Mouse (Mus musculus) CH12F3 (cell line): Measurements from ENCODE around the gene Gm21954.

ENCODE experiments used
- in situ Hi-C: fragments of 300-500 bp; cut with MboI; formaldehyde crosslinking; loops from 2 replicates; pipeline ENCODE4 v1.14.3; 2020; ENCODE audit warnings: low sequenced_read_pairs

Gm21954 gene

DNA sequence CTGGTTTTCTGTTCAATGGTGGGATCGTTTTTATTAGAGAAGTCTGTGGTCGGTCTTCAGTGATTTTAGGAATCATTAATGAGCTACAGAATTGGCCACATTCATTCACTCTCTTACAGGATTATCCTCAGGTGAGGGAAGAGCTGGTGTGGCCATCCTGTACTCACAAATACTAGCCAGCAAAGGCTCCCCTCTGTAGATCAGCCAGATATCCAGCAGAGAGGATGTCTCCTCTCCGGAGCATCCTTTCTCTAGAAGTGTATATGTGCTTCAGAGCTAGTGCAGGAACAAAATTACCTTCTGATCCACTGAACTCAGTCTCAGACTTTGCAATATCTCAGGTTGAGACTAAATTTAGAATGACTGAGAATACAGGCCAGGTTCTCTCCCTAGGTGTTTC is 7.8 kb downstream of the Gm21954 start:
- in situ Hi-C loops, result no loop called here

DNA sequence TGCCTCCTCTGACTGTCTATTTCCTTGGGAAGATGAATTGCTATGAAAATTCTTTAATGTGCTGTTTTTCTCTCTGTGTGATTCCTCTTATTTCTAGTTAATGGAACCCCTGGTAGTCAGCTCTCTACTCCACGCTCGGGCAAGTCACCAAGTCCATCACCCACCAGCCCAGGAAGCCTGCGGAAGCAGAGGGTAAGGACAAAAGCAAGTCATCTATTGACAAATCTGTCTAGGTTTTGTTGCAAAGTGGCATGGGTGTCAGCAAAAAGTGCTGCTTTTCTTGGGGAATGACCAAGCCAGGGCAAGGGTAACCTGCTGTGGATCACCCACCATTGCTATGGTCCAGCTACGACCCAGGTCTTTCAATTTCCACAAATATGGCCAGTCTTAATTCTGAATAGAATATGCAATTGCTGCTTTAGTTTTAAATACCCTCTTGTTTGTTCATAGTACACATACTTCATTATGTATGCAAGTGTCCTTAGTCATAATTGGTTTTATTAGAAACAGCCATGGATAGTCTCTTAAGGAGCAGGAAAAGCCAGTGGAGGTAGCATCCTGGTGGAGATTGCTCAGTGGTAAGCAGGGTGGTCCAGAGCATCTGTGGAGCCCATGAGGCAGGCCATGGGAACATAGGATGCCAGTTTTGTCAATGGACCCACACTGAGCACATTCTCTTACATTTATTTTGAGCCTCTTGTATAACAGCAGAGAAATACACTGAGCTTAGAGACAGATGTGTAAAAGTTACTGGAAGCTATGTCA is 8.9 kb downstream of the Gm21954 start:
- in situ Hi-C loops, result no loop called here

DNA sequence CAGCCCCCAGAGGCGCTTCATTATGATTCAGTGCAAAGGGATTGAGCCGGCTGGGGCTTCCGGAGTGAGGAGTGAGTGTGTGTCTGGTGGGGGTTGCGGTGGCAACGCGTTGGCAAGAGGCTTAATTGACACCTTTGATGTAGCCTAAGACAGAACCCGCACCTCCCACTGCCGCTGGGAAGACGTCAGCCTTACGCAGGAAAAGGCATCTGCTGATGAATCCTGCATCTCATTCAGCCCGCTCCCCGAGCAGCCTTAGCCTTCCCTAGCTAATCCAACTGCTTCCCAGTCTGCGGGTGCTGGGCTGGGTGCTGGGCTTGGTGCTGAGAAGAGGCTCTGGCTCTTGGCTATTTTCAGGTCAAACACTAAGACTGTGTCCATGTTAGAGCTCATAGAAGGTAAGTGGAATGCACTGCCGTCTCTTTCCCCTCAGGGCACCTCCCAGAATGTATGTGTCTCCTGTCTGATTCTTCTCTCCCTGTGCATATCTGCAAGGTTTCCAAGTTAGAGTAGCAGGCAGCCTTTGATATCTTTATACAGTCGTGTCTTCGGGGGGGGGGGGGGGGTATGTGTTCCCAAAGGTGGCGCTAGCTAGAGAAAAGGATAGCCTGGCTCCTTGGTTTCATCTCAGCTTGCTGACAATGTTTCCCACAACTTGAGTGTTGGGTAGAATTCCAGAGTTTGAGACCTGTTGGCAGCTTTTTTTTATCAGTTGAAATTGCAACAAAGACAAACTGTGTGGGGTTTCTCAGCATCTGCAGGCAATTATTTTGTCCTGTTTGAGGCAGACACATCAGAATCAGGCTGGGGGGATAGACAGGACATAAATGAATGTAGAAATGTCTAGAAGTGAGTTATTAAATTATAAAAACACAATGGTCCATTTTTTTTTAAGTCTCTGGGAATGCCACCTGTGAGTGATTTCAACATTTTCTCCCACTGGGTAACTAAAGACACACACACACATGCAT is 10.0 kb downstream of the Gm21954 start:
- in situ Hi-C loops, result no loop called here

DNA sequence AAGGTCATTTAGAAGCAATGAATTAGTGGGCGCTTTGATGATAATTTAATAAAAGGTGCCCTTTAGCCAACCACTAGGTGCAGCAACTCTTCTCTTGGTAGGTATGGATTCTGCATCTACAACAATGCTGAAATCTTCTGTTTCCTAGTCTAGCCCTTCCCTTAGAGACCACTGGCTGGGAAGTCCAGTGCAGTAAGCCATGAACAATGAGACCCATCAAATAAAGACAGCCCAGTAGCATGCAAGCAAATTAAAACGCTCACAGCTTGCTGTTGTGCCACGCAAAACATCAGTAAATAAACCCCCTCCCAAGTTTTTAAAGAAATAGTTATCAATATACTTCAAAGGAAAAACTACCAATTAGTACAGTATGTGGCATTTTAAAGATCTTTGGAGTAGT is 10.9 kb downstream of the Gm21954 start:
- in situ Hi-C loops, result no loop called here

DNA sequence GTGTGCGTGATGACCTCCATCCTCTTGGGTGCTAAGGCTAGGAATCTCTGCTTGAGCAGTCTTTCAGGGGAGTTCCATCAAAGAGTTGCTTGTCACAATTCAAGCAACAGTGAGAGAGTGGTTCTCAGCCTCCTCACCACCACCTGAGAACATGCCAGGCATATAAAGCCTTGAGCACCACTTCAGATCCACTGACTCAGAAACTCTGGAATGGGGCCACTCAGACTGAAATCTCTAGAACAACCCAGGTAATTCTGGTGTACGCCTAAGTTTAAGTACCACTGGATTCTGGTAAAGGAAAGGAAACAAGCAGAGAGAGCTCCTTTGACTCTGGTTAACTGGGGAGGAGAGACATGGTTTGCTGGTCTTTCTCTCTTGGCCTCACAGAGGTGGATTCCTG is 19.5 kb downstream of the Gm21954 start:
- in situ Hi-C loops, result no loop called here

DNA sequence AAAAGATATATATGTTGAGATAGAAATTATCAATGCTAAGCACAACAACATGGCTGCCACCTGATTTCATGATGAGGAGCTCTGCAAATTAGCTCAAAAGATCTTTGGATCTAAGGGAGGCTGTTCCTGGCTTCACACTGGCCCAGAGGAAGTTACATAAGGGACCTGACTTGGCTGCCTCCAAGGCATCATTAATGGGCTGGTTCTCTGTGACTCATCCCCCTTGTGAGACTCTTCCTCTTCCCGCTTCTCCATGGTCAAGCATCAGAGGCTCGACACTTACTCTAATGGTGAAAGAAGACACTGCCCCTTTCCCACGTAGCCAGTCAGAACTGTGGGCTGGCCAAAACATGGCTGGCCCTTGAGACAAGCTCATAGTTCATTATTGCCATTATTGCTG is 20.1 kb downstream of the Gm21954 start:
- in situ Hi-C loops, result no loop called here

DNA sequence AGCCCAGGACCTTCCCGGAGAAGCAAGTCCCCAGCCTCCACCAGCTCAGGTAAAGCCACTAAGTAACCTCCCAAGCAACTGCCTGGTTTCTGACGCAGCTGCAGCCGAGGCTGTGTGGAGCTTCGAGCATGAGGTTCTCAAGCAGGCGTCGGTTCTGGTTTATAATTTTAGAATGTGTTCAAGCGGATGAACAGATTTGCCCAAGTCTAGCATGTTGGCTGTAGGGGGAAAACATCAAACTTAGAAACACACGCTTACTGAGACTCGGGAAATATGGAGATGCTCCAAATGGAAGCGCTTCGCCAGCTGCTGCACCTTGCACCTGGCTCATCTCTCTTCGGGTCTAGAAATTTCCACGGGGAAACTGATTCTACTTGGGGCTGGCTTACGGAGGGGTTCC is 21.0 kb downstream of the Gm21954 start:
- in situ Hi-C loops, result no loop called here

DNA sequence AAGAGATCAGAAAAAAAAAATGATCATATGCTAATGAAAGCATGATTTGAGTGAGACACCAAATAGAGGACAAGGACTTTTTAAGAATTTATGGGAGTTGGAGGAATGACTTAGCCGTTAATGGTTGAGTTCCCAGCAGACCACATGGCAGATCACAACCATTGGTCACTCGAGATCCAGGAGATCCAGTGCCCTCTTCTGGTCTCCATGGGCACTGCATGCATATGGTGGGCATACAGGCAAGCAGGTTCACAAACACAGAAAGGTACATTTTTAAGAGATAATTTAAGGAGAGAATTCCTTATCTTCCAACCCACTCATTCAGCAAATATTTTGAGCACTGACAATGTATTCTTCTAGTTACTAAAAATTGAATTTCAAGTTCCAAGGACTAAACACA is 22.9 kb downstream of the Gm21954 start:
- in situ Hi-C loops, result no loop called here

DNA sequence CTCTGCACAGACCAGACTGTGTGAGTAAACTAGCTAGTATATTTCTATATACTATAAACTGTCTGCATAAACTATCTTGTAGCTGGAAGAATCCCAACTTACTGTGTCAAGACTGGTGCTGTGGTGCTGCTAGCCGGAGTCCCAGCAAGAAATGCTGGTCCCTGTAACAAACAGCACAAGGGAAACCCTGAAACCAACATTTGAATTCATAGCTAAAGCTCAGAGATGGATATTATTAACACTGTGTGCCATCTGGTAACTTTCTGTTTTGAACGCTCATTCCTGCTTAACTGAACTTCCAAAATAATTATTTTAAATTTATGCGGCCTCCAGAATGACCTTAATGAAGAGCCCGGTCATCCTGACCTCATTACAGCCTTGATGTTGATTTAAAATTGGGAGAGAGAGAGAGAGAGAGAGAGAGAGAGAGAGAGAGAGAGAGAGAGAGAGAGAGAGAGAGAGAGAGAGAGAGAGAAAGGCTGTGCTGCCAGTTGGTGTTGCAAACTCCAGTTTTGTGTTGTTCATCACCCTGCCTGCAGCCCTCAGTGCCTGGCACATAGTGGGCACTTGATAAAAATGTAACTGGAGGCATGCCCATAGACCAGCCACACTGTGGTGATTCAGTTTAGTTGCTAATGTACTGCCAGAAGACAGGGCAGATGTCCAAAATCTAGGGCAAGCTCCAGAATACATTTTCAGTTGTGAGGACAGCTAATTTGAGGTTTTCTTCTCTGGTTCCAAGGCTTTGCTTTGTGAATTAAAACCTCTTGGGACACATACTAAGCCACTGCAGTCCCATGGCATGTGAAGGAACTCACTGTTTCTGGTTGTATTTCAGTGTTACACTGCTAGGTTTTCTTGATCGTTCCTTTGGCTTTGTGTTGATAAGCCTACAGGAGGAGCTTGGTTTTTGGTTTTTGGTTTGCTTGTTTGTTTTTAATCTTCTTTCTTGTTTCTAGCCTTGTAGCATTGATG is 24.2 kb downstream of the Gm21954 start:
- in situ Hi-C loops, result no loop called here

DNA sequence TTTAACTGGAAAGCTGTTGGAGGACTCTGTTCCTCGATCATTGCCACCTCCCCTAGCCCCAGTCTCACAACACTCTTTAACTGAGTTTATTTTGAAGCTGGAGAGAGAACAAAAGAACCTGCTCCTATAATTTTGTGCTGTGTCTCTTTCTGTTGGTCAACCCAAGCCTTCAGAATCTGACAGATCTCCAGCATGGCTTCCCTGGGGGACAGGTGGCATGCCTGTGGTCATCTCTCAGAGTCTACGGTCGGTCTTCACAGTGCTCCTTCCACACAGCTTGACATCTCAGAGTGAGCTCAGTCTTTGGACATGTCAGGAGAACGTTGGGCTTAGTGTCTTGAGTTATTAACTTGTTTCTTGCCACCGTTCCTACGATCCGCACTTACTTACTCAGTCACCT is 25.3 kb downstream of the Gm21954 start:
- in situ Hi-C loops, result no loop called here

DNA sequence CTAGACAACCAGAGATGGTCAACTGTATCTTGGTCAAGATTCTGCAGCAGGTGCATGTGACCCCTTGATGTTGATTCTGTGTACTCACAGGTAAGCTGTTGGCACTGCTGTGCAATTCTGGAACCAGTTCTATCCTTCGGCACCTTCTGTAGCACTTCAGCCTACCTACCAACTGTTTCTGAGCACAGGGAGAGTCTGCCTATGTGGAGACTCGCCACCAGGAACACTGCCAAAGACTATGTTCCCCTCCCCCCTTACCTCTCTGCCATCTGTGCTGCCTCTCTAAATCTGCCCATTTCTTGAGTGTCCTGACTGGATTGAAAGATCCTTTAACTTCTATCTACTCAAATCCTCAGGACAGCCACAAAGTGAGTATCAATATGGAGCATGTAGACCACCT is 28.3 kb downstream of the Gm21954 start:
- in situ Hi-C loops, result no loop called here

DNA sequence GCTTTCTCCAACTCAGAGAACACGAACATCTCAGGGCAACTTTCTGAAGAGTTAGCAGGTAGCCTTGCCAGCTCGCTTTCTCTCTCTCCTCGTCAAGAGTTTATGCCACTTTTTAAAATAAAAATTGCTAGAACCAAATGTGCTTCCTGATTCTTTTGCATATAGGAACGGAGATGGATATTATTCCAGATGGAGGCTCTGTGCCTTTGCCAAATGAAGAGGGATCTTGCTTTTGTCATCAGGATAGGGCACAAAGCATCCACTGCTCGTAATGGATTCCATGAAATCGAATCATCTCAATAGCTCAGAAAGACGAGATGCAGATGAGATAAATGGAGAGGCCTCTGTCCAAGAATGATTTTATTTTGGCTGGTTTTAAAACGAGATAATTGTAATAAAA is 28.7 kb downstream of the Gm21954 start:
- in situ Hi-C loops, result no loop called here

DNA sequence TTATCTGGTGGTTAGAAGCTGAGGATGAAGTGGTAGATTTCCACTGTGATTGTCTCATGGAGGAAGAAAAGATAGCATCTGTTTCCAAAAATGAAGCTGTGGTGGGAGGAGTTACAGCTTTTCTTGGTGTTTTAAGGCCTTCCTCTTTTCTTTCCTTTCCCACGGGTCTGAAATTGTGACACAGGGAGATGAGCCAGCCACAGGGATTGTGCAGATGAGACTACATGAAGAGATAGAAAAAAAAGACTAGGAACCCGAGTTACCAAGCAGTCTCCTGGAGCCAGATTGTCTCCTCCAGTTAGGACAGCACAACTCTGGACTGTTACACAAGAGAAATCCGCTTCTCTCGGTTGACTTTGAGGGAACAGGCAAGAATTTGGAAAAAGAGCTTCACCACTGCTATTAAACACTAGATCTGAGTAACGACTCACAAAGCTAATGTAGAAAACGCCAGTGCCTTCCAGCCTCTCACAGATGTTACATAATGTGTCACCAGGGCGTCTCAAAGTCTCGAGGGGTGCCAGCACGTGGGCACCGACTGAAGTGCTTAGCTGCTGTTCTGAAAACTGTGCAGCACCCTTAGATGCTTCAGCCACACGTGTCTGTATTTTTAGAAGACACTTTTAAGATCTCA is 29.9 kb downstream of the Gm21954 start:
- in situ Hi-C loops, result no loop called here

DNA sequence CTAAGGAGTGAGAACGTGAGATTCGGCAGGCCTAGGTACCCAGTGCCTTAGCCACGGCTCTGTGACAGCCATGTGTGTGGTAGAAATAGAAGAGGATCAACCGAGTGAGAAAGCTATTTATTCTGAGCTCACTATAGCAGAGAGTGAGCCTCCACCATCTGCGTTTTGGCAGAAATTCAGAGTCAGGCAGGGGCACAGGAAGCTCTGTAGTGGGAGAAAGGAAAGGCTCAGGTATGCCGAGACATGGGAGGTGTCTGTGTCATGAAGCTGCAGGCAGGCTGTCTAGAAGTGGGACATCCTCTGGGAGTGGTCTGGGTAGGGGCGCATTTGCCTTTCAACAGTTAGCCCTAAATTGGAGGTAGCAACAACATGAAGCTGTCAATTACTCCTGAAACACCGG is 31.7 kb downstream of the Gm21954 start:
- in situ Hi-C loops, result no loop called here

DNA sequence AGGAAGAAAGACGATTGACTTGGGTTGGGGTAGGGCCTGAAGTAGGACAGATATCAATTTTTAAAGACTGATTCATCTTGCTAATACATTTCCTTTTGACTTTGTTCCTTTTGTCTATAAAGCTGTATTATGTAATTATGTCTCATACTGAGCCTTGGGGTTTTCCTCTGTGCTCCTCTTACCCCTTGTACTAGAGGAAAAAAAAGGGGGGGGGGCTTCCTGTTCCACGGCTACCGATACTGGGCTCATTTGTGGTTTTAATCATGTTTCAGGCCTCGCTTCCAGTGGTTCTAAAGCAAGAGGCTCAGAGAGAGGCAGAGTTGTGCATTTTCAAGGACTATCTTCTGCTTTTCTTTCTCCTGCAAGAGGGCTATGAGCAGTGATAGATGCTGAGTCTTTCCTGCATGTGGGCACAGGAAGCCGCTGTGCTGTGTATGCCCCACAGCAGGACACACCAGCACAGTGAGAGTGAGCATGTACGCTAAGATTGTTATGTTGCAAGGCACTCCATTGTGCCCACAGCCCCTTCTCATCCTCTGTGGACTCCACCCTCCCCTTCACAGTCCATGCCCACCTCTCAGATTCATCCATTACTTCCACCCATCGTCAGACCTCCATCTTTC is 33.1 kb downstream of the Gm21954 start:
- in situ Hi-C loops, result no loop called here

DNA sequence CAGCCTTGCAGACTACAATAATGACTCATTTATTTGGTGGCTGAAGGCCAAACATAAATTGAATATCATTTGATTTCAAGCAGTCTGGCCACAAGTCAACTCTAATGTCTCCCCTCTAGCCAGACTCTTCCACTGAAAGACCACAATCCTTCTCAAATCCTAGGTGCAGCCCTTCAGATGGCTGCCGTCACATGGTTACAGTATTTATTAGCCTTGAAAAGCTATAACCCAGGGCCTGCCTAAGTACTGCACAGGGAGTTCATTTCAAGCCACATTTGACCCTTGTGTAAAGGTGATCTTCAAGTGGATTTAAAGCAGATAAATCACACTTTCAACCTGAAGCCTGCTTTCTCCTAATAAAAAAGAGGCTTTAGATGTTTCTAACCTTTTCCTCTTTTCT is 37.7 kb downstream of the Gm21954 start:
- in situ Hi-C loops, result no loop called here

DNA sequence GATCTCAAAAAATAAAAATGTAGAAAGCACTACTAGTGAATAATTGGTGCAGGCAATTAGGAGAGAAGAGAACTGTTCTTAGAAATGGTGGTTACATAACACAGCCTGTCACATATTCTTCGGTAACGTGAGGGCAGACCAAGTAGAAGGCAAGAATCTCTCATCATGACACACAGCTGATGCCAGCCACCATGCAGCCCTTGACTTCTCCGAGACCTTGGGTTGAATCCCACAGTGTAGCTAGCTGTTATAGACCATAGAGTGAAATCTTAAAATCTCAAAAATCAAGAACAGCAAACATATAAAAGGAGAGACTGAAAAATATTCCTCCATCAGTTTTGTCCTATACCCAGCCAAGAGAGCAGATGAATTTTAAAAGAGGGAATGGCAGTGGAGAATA is 40.8 kb downstream of the Gm21954 start:
- in situ Hi-C loops, result no loop called here

DNA sequence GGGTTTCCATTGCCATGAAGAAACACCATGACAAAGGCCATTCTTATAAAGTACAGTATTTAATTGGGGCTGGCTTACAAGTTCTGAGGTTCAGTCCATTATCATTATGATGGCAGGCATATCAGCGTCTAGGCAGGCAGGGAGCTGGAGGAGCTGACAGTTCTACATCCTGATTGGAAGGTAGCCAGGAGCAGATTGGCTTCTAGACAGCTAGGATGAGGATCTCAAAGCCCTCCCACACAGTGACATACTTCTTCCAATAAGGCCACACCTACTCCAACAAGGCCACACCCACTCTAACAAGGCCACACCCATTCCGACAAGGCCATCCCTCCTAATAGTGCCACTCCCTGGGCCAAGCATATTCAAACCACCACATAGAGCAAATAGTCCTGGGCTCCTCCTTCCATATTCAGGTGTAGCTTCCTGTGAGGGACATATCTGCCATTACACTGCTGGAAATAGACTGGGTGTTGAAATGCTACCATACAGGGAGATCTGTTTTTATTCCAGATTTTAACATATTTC is 41.9 kb downstream of the Gm21954 start:
- in situ Hi-C loops, result no loop called here

DNA sequence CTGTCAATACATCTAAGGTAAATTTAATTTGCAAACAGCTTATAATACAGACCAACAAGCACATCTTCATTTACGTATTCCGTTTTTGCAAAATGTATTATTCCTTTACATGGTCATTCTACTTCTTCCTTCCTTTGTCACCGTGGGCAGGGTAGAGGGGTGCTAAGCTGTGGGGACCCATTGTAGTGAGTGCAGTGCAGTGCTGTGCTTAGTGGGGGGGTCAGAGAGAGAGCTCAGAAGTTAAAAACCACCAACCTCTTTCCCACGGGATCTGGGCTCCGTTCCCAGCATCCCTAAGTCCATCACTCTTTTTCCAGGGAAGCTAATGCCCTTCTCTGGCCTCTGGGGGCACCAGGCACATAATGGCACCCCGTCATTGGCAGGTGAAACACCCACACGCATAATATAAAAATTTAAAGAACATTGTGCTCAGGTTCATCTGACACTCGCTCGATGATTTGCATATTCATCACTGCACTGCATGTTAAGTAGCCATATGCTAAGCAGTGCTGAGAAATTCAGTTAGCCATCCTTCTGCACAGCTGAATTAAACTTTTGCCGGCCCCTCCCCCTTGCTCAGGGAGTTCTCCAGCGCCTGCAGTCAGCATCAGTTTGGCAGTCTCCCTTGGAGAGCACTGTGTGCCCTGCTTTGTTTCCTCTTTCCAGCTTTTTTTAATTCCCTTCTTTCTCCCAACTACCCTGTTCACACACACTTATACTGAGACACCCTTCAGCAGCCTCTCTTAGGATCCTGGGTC is 48.2 kb downstream of the Gm21954 start:
- in situ Hi-C loops, result no loop called here
